Mouse (Mus musculus) liver, embryonic 14.5 days (tissue): ENCODE results near the gene Vmn1r15.

Experiments used
- CTCF ChIP-seq: IDR thresholded peaks from 2 replicates; pipeline ENCODE4 v1.5.1; 2016; ENCODE audit warnings: antibody characterized with exemption, low read depth, control low read depth
- EP300 ChIP-seq: IDR thresholded peaks from 2 replicates; pipeline ENCODE4 v1.6.1; 2016; ENCODE audit warnings: antibody characterized with exemption, low read depth

- TF ChIP-seq CTCF (no peak), EP300 (no peak)
Measured at GRCm38 (mm10) chr6:57260990-57261389, 3.2 kb downstream of the Vmn1r15 start.
